Mouse (Mus musculus) B cell, adult 67 days (primary cell): ENCODE results near the gene Wwtr1. TPM values are rescaled to one million over a fixed set of nuclear protein-coding genes. Genes with fewer than 3 reads are reported as not detected.

ENCODE experiments used
- total RNA-seq, 2 experiments: library from RNA; stranded (reverse); gene quantifications; 4 replicates each; pipeline ENCODE4 v1.2.4; 2023

The Wwtr1 gene
- not detected for total RNA-seq

DNA sequence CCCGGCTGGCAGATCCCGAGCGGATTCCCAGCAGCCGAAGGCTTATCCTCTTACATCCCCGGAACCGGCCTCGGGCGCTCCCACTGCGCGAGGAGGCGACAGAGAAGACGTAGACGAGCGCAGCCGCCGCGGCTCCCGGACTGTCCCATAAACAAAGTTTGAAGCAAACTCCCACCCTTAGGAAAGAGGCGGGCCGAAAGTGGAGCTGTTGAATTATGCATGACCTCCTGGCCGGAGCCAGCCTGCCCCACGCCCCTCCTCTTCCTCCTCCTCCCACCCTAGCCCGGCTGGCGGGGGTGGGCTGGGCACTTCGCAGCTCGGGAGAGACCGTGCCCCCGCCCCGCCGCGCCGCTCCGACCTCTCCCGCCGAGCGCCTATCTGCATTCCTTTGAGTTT, at the start of gene Wwtr1:
TSS of gene Wwtr1 (minus strand) at position 251 of the 396 bp plus-strand sequence.

DNA sequence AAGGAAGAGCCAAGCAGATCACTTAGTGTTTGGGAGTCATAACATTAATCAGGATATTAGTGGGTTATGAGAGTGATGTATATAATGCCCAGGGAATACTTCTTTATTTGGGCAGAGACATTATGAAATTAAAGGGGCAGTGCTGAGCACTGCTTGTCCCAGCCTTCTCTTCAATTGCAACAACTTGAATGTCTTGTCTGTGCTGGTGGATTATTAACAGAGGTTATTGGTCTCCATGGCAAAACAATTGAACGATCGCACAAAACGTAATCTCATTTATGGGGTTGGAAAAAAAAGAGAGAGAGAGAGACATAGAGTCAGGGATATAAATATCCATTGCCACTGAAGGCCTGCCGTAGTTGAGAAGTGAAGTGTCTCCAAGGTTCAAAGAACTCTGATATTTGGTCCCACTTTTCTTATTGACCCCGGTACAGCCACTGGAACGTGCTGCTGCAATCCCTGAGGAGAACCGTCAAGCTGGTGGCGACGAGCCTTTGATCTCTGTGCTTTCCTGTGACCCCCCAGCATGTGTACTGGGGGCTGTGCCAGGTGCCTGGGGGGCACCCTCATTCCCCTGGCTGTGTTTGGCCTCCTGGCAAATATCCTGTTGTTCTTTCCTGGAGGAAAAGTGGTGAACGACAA, 150.5 kb downstream of the Wwtr1 start, which contains the start of gene Tm4sf4:
TSS of gene Tm4sf4 (plus strand) at position 226 of the 642 bp plus-strand sequence.

Other genes starting within 250 kb of the Wwtr1 start
- gene Tm4sf4, start 150.6 kb downstream of the Wwtr1 start, total RNA-seq: not detected
- 10 to 100 TPM; 25.6 to 27.4 TPM for gene Commd2, start 75.8 kb upstream of the Wwtr1 start, total RNA-seq
- gene Ankub1, start 116.9 kb upstream of the Wwtr1 start, total RNA-seq: not detected
- gene Rnf13, start 160.2 kb upstream of the Wwtr1 start, total RNA-seq: 10 to 100 TPM; 79.2 to 81.8 TPM